Mouse (Mus musculus): ENCODE measurements at regions not wholly inside any gene's neighbourhood (a gene's known extent, or its start where the extent isn't known, plus 50 kb on each side); places are given as distances from the start of the nearest gene placed in this dataset.

- no peak for DNase-seq
These were observed 131.4 kb upstream of the Psmd7 start for GRCm38 (mm10) chr8:107719656-107720055.

- DNase-seq = no peak
These were observed 138.5 kb upstream of the Psmd7 start for GRCm38 (mm10) chr8:107726716-107727115.

GRCm38 (mm10) chr8:107727276-107727675 is 139.0 kb upstream of the Psmd7 start:
- DNase-seq = no peak

- DNase-seq = no peak
These were observed 150.8 kb upstream of the Psmd7 start for GRCm38 (mm10) chr8:107739091-107739490.

- DNase-seq = no peak
These were observed 168.8 kb upstream of the Psmd7 start for GRCm38 (mm10) chr8:107757083-107757482.

GRCm38 (mm10) chr8:107758637-107759036 is 170.4 kb upstream of the Psmd7 start:
- no peak for DNase-seq

GRCm38 (mm10) chr8:107776906-107777305 is 165.5 kb upstream of the Zfhx3 start:
- no peak for DNase-seq

GRCm38 (mm10) chr8:107785771-107786170 is 156.7 kb upstream of the Zfhx3 start:
- DNase-seq = no peak

GRCm38 (mm10) chr8:107792286-107792685 is 150.2 kb upstream of the Zfhx3 start:
- no peak for DNase-seq

GRCm38 (mm10) chr8:107814931-107815330 is 127.5 kb upstream of the Zfhx3 start:
- no peak for DNase-seq

- no peak for DNase-seq
These were observed 126.7 kb upstream of the Zfhx3 start for GRCm38 (mm10) chr8:107815775-107816174.

GRCm38 (mm10) chr8:107817796-107818195 is 124.6 kb upstream of the Zfhx3 start:
- DNase-seq = no peak

- no peak for DNase-seq
These were observed 122.2 kb upstream of the Zfhx3 start for GRCm38 (mm10) chr8:107820174-107820760.

GRCm38 (mm10) chr8:107821522-107821921 is 120.9 kb upstream of the Zfhx3 start:
- no peak for DNase-seq

- DNase-seq = no peak
These were observed 118.3 kb upstream of the Zfhx3 start for GRCm38 (mm10) chr8:107824096-107824495.

GRCm38 (mm10) chr8:107824640-107825039 is 117.8 kb upstream of the Zfhx3 start:
- DNase-seq = peak; percentile 19

- no peak for DNase-seq
These were observed 114.8 kb upstream of the Zfhx3 start for GRCm38 (mm10) chr8:107827500-107828125.

GRCm38 (mm10) chr8:107828541-107828940 is 113.9 kb upstream of the Zfhx3 start:
- no peak for DNase-seq

- DNase-seq = no peak
These were observed 109.0 kb upstream of the Zfhx3 start for GRCm38 (mm10) chr8:107833481-107833880.

GRCm38 (mm10) chr8:107846141-107846540 is 96.3 kb upstream of the Zfhx3 start:
- DNase-seq = no peak

GRCm38 (mm10) chr8:107851236-107852043 is 91.0 kb upstream of the Zfhx3 start:
- no peak for DNase-seq

- DNase-seq = no peak
These were observed 82.7 kb upstream of the Zfhx3 start for GRCm38 (mm10) chr8:107859770-107860169.

- no peak for DNase-seq
These were observed 82.2 kb upstream of the Zfhx3 start for GRCm38 (mm10) chr8:107860251-107860650.

Data from right cerebral cortex, postnatal 14 days (tissue).